Mouse (Mus musculus): ENCODE measurements around the gene Desi1. TPM values are rescaled to one million over a fixed set of nuclear protein-coding genes. Genes with fewer than 3 reads are reported as not detected.

Gene Desi1
- polyA plus RNA-seq, 1 experiment from 2014 or later, result 40.3 TPM

Other genes with a start within 250 kb of the Desi1 start
- gene Tef, start 231.4 kb downstream of the Desi1 start, polyA plus RNA-seq (2014; fragmentation: Nextera tagmentation; extraction: Ambion mirVana), result 16.8 and 17.4 TPM in 2 replicates
- 22.1 and 23.6 TPM in 2 replicates for gene Tob2, start 175.1 kb downstream of the Desi1 start, polyA plus RNA-seq (2014; fragmentation: Nextera tagmentation; extraction: Ambion mirVana)
- gene Phf5a, start 162.0 kb downstream of the Desi1 start, polyA plus RNA-seq (2014; fragmentation: Nextera tagmentation; extraction: Ambion mirVana), result 186 and 216 TPM in 2 replicates
- 169 and 171 TPM in 2 replicates for gene Aco2, start 161.6 kb downstream of the Desi1 start, polyA plus RNA-seq (2014; fragmentation: Nextera tagmentation; extraction: Ambion mirVana)
- gene Polr3h, start 107.6 kb downstream of the Desi1 start, polyA plus RNA-seq (2014; fragmentation: Nextera tagmentation; extraction: Ambion mirVana), result 65.1 and 80.5 TPM in 2 replicates
- gene Csdc2, start 97.1 kb downstream of the Desi1 start, polyA plus RNA-seq (2014; fragmentation: Nextera tagmentation; extraction: Ambion mirVana), result 16.6 and 20.1 TPM in 2 replicates
- gene Pmm1, start 72.9 kb downstream of the Desi1 start, polyA plus RNA-seq (2014; fragmentation: Nextera tagmentation; extraction: Ambion mirVana), result 35.1 and 36.9 TPM in 2 replicates
- not detected in 2 replicates for gene 1700029P11Rik, start 53.3 kb downstream of the Desi1 start, polyA plus RNA-seq (2014; fragmentation: Nextera tagmentation; extraction: Ambion mirVana)
- 72.9 and 80.6 TPM in 2 replicates for gene Xrcc6, start 46.0 kb downstream of the Desi1 start, polyA plus RNA-seq (2014; fragmentation: Nextera tagmentation; extraction: Ambion mirVana)
- 289 and 308 TPM in 2 replicates for gene Snu13, start 13.7 kb upstream of the Desi1 start, polyA plus RNA-seq (2014; fragmentation: Nextera tagmentation; extraction: Ambion mirVana)
- gene 4930407I10Rik, start 25.3 kb upstream of the Desi1 start, polyA plus RNA-seq (2014; fragmentation: Nextera tagmentation; extraction: Ambion mirVana), result not detected in 2 replicates
- not detected in 2 replicates for gene Mei1, start 36.1 kb upstream of the Desi1 start, polyA plus RNA-seq (2014; fragmentation: Nextera tagmentation; extraction: Ambion mirVana)
- 23.6 and 25.5 TPM in 2 replicates for gene Ccdc134, start 94.1 kb upstream of the Desi1 start, polyA plus RNA-seq (2014; fragmentation: Nextera tagmentation; extraction: Ambion mirVana)
- gene Srebf2, start 113.3 kb upstream of the Desi1 start, polyA plus RNA-seq (2014; fragmentation: Nextera tagmentation; extraction: Ambion mirVana), result 209 and 216 TPM in 2 replicates
- gene Shisa8, start 179.0 kb upstream of the Desi1 start, polyA plus RNA-seq (2014; fragmentation: Nextera tagmentation; extraction: Ambion mirVana), result 0.87 and 1.2 TPM in 2 replicates
- 0.35 and 0.64 TPM in 2 replicates for gene Tnfrsf13c, start 190.5 kb upstream of the Desi1 start, polyA plus RNA-seq (2014; fragmentation: Nextera tagmentation; extraction: Ambion mirVana)
- 91.6 and 100 TPM in 2 replicates for gene Cenpm, start 210.9 kb upstream of the Desi1 start, polyA plus RNA-seq (2014; fragmentation: Nextera tagmentation; extraction: Ambion mirVana)
- 2.2 and 2.4 TPM in 2 replicates for gene 1500009C09Rik, start 218.5 kb upstream of the Desi1 start, polyA plus RNA-seq (2014; fragmentation: Nextera tagmentation; extraction: Ambion mirVana)
- 157 and 162 TPM in 2 replicates for gene Sept3, start 241.0 kb upstream of the Desi1 start, polyA plus RNA-seq (2014; fragmentation: Nextera tagmentation; extraction: Ambion mirVana)

Measured in forebrain, embryonic 11.5 days (tissue).